Mouse (Mus musculus) CH12.LX (cell line): ENCODE measurements around the gene Gm48551. TPM values are rescaled to one million over a fixed set of nuclear protein-coding genes. Genes with fewer than 3 reads are reported as not detected.

Experiments used
- DNase-seq: peaks from one replicate; pipeline ENCODE4 v3.0.0-alpha.2; 2013; ENCODE audit errors: extremely low read depth
- H3K27ac ChIP-seq: 2 replicates; pipeline ENCODE4 v1.5.1; 2012; ENCODE audit warnings: low read depth, mild to moderate bottlenecking, control low read depth, moderate library complexity; ENCODE audit not compliant: insufficient read depth
- H3K27me3 ChIP-seq: replicated peaks from 2 replicates; pipeline ENCODE3; 2012; ENCODE audit warnings: inconsistent platforms
- H3K36me3 ChIP-seq, 2 experiments: replicated peaks in 1 of 2; 2 replicates each; pipeline versions ENCODE3 to v1.6.1; 2012; ENCODE audit warnings: inconsistent platforms in 1 of 2, low read length in 1 of 2, mild to moderate bottlenecking in 1 of 2, mixed read lengths in 1 of 2, moderate library complexity in 1 of 2; ENCODE audit not compliant: control insufficient read depth in 1 of 2, insufficient read depth in 1 of 2
- H3K4me1 ChIP-seq, 2 experiments: 2 replicates each; pipeline ENCODE4 v1.6.1; 2012; ENCODE audit warnings: inconsistent platforms in 1 of 2, moderate library complexity in 1 of 2; ENCODE audit not compliant: insufficient read depth in 2 of 2, control insufficient read depth in 1 of 2
- H3K4me2 ChIP-seq: 2 replicates; pipeline ENCODE4 v1.6.1; 2012; ENCODE audit warnings: low read depth, mild to moderate bottlenecking, control low read depth; ENCODE audit not compliant: poor library complexity, insufficient read depth, severe bottlenecking
- H3K4me3 ChIP-seq, 3 experiments: fragments of 150-350 bp in 1 of 3; sonication (generic) in 1 of 3; replicated peaks in 1 of 3; 2 replicates each; pipeline versions ENCODE3 to v1.5.1; 2011 to 2012; ENCODE audit warnings: low read depth in 2 of 3, low read length in 2 of 3, mild to moderate bottlenecking in 2 of 3, moderate library complexity in 2 of 3, control low read depth in 1 of 3, improper control_type of control experiment in 1 of 3, inconsistent platforms in 1 of 3, mixed read lengths in 1 of 3; ENCODE audit not compliant: poor library complexity in 1 of 3
- H3K79me2 ChIP-seq: replicated peaks from 2 replicates; pipeline ENCODE4 v1.6.1; 2012; ENCODE audit warnings: mild to moderate bottlenecking, moderate library complexity; ENCODE audit not compliant: control insufficient read depth, poor library complexity, insufficient read depth, severe bottlenecking; ENCODE audit errors: extremely low read depth
- H3K9ac ChIP-seq: 2 replicates; pipeline ENCODE4 v1.6.1; 2012; ENCODE audit warnings: low read depth, mild to moderate bottlenecking, control low read depth, moderate library complexity; ENCODE audit not compliant: insufficient read depth
- H3K9me3 ChIP-seq: replicated peaks from 2 replicates; pipeline ENCODE3; 2012; ENCODE audit warnings: low read length, inconsistent platforms, mixed read lengths
- BHLHE40 ChIP-seq: IDR thresholded peaks from 2 replicates; pipeline ENCODE4 v1.6.1; 2011; ENCODE audit warnings: mild to moderate bottlenecking, low read depth, low read length, improper control_type of control experiment
- CTCF ChIP-seq, 2 experiments: IDR thresholded peaks in 1 of 2; conservative IDR thresholded peaks in 1 of 2; 2 replicates each; pipeline ENCODE4 v1.5.1; 2011 to 2012; ENCODE audit warnings: low read depth in 2 of 2, low read length in 2 of 2, improper control_type of control experiment in 1 of 2, inconsistent platforms in 1 of 2, mild to moderate bottlenecking in 1 of 2, moderate library complexity in 1 of 2
- ELF1 ChIP-seq: IDR thresholded peaks from 2 replicates; pipeline ENCODE4 v1.6.1; 2014; ENCODE audit warnings: low read depth, mild to moderate bottlenecking, inconsistent platforms, low read length, improper control_type of control experiment
- ETS1 ChIP-seq: conservative IDR thresholded peaks from 2 replicates; pipeline ENCODE4 v1.6.1; 2012; ENCODE audit warnings: low read depth, mild to moderate bottlenecking, inconsistent platforms, low read length, improper control_type of control experiment, moderate library complexity
- JUN ChIP-seq: IDR thresholded peaks from 2 replicates; pipeline ENCODE4 v1.6.1; 2011; ENCODE audit warnings: low read depth, mild to moderate bottlenecking, low read length, improper control_type of control experiment, moderate library complexity; ENCODE audit not compliant: insufficient read depth
- JUND ChIP-seq: conservative IDR thresholded peaks from 2 replicates; pipeline ENCODE4 v1.6.1; 2011; ENCODE audit warnings: low read depth, low read length, improper control_type of control experiment
- MAFK ChIP-seq: IDR thresholded peaks from 2 replicates; pipeline ENCODE4 v1.6.1; 2011; ENCODE audit warnings: low read length, improper control_type of control experiment; ENCODE audit not compliant: insufficient replicate concordance
- MAZ ChIP-seq: IDR thresholded peaks from 2 replicates; pipeline ENCODE4 v1.6.1; 2012; ENCODE audit warnings: low read depth, mild to moderate bottlenecking, inconsistent platforms, low read length, improper control_type of control experiment, moderate library complexity
- MEF2A ChIP-seq: IDR thresholded peaks from 2 replicates; pipeline ENCODE4 v1.6.1; 2014; ENCODE audit warnings: low read depth, mild to moderate bottlenecking, inconsistent platforms, low read length, improper control_type of control experiment, borderline replicate concordance
- MYC ChIP-seq: IDR thresholded peaks from 2 replicates; pipeline ENCODE4 v1.6.1; 2011; ENCODE audit warnings: low read depth, mild to moderate bottlenecking, improper control_type of control experiment, low read length
- NRF1 ChIP-seq: IDR thresholded peaks from 2 replicates; pipeline ENCODE4 v1.6.1; 2014; ENCODE audit warnings: low read depth, mild to moderate bottlenecking, inconsistent platforms, low read length, improper control_type of control experiment, moderate library complexity
- PAX5 ChIP-seq: IDR thresholded peaks from 2 replicates; pipeline ENCODE4 v1.6.1; 2012; ENCODE audit warnings: low read length, inconsistent platforms, mixed read lengths
- POLR2AphosphoS2 ChIP-seq: IDR thresholded peaks from 2 replicates; pipeline ENCODE4 v1.6.1; 2011; ENCODE audit warnings: low read depth, low read length, improper control_type of control experiment
- RAD21 ChIP-seq: IDR thresholded peaks from 2 replicates; pipeline ENCODE4 v1.6.1; 2011; ENCODE audit warnings: low read depth, mild to moderate bottlenecking, low read length, improper control_type of control experiment, moderate library complexity
- RCOR1 ChIP-seq: conservative IDR thresholded peaks from 2 replicates; pipeline ENCODE4 v1.6.1; 2012; ENCODE audit warnings: low read depth, mild to moderate bottlenecking, inconsistent platforms, low read length, improper control_type of control experiment
- SIN3A ChIP-seq: IDR thresholded peaks from 2 replicates; pipeline ENCODE4 v1.6.1; 2012; ENCODE audit warnings: low read length, improper control_type of control experiment, inconsistent platforms
- SMC3 ChIP-seq: IDR thresholded peaks from 2 replicates; pipeline ENCODE4 v1.6.1; 2011; ENCODE audit warnings: low read depth, low read length, improper control_type of control experiment
- TCF12 ChIP-seq: IDR thresholded peaks from 2 replicates; pipeline ENCODE4 v1.6.1; 2014; ENCODE audit warnings: low read depth, mild to moderate bottlenecking, inconsistent platforms, low read length, improper control_type of control experiment
- USF1 ChIP-seq: IDR thresholded peaks from 2 replicates; pipeline ENCODE4 v1.6.1; 2014; ENCODE audit warnings: low read depth, mild to moderate bottlenecking, inconsistent platforms, low read length, improper control_type of control experiment
- USF2 ChIP-seq: conservative IDR thresholded peaks from 2 replicates; pipeline ENCODE4 v1.6.1; 2011; ENCODE audit warnings: low read depth, low read length, improper control_type of control experiment
- ZC3H11A ChIP-seq: IDR thresholded peaks from 2 replicates; pipeline ENCODE4 v1.6.1; 2012; ENCODE audit warnings: low read depth, mild to moderate bottlenecking, inconsistent platforms, low read length, improper control_type of control experiment
- ZMIZ1 ChIP-seq: IDR thresholded peaks from 2 replicates; pipeline ENCODE4 v1.6.1; 2012; ENCODE audit warnings: low read depth, mild to moderate bottlenecking, inconsistent platforms, low read length, improper control_type of control experiment
- ZNF384 ChIP-seq: IDR thresholded peaks from 2 replicates; pipeline ENCODE4 v1.6.1; 2012; ENCODE audit warnings: low read depth, low read length, improper control_type of control experiment, inconsistent platforms
- dilution Hi-C: fragments of 300-500 bp; cut with MboI; formaldehyde crosslinking; loops from 2 replicates; pipeline ENCODE4 v1.14.3; 2020; ENCODE audit warnings: low sequenced_read_pairs; ENCODE audit not compliant: extremely low pct_unique_long_range_greater_than_20kb, extremely low pct_ligation_motif_present
- in situ Hi-C: fragments of 300-500 bp; cut with MboI; formaldehyde crosslinking; loops from 3 replicates; pipeline ENCODE4 v1.14.3; 2019; ENCODE audit warnings: low sequenced_read_pairs, low pct_ligation_motif_present, low pct_unique_long_range_greater_than_20kb, mixed read lengths
- polyA plus RNA-seq: library from polyadenylated mRNA; unstranded; fragments of >175 nt; gene quantifications from 2 replicates; pipeline ENCODE4 v1.2.1, GENCODE M21; 2012; ENCODE audit warnings: low read depth; ENCODE audit not compliant: insufficient read length
- total RNA-seq, 2 experiments: library from RNA; depleted of rRNA; stranded (reverse); fragments of 300-350 nt in 1 of 2; fragments of >200 nt in 1 of 2; gene quantifications; 2 replicates each; pipeline ENCODE4 v1.2.3; 2012 to 2014

Gene Gm48551
- total and polyA plus RNA-seq, 3 experiments: 1.0 to 3.4 (median 1.2) TPM

DNA sequence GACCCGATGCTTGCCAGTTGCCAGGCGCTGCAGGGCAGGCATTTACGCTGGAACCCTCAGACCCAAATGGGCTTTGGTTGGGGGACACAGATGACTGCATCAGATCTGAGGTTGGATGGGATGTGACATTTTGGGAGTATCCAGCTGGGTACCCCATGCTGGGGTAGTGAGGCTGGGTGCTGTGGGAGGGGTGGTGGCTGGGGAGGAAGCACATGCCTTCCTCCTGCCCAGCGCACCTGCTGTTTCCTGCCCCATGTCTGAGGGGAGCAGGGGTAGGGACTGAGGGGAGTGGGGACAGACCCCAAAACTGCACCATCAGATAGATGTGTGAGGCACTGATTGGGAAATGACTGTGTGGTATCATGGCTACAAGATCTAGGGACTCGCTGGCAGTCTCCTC is 12.5 kb downstream of the Gm48551 start:
- DNase-seq: no peak
- H3K9me3 ChIP-seq: no peaks in the 10 kb centered on the region
- no peak overlapping the region for H3K9ac ChIP-seq
- in situ Hi-C loops: no loop called here
- H3K27ac ChIP-seq: no peak overlapping the region
- no peak for TF ChIP-seq NRF1
- no peak for TF ChIP-seq MAFK
- no peak for TF ChIP-seq CTCF (conservative IDR thresholded peaks at IDR 0.05 in 1 of 2, IDR thresholded peaks at IDR 0.05 in 1 of 2; ENCODE audit: low read depth in 2 of 2, low read length in 2 of 2)
- TF ChIP-seq ETS1: no peak
- TF ChIP-seq BHLHE40: no peak
- TF ChIP-seq POLR2AphosphoS2: no peak
- no peak for TF ChIP-seq MYC
- TF ChIP-seq JUN: no peak
- no peak for TF ChIP-seq ELF1
- TF ChIP-seq RAD21: no peak
- TF ChIP-seq MEF2A: no peak
- no peak for TF ChIP-seq USF1
- TF ChIP-seq JUND: no peak
- TF ChIP-seq MAZ: no peak
- TF ChIP-seq ZMIZ1: no peak
- no peak for TF ChIP-seq TCF12
- no peak overlapping the region for H3K4me3 ChIP-seq
- dilution Hi-C loops: no loop called here
- H3K4me2 ChIP-seq: no peak overlapping the region
- H3K36me3 ChIP-seq: peaks cover 34 to 49% of the 10 kb centered on the region in 2 experiments
- no peaks in the 10 kb centered on the region for H3K27me3 ChIP-seq
- no peaks in the 10 kb centered on the region for H3K79me2 ChIP-seq
- H3K4me1 ChIP-seq: peaks cover 0 to 1% of the 10 kb centered on the region in 2 experiments; a peak in 1 of 4 replicates

- no peaks in the 10 kb centered on the region for H3K27me3 ChIP-seq
- H3K4me2 ChIP-seq: no peak overlapping the region
- no peaks in the 10 kb centered on the region for H3K79me2 ChIP-seq
- H3K27ac ChIP-seq: no peak overlapping the region
- H3K4me1 ChIP-seq: peaks cover 0 to 6% of the 10 kb centered on the region in 2 experiments; a peak in 1 of 4 replicates
- H3K4me3 ChIP-seq: no peak overlapping the region
- H3K9ac ChIP-seq: no peak overlapping the region
- TF ChIP-seq ETS1 (no peak), MAZ (no peak), SMC3 (no peak), RCOR1 (no peak), ZC3H11A (no peak), MYC (no peak), PAX5 (no peak), SIN3A (no peak), JUN (no peak), USF2 (no peak), ELF1 (no peak), ZNF384 (no peak)
- H3K36me3 ChIP-seq: peaks cover 46 to 61% of the 10 kb centered on the region in 2 experiments
- no peaks in the 10 kb centered on the region for H3K9me3 ChIP-seq
- no peak for DNase-seq
- in situ Hi-C loops: no loop called here
- dilution Hi-C loops: no loop called here
Observed at GRCm38 (mm10) chr10:81399296-81399695, 15.0 kb downstream of the Gm48551 start.
